Mouse (Mus musculus) splenic B cell, adult 2 months (primary cell): ENCODE measurements around the gene Abca14.

Experiments
- DNase-seq: peaks from one replicate; pipeline ENCODE4 v3.0.0-alpha.2; 2011; ENCODE audit warnings: low read depth, low spot score
- H3K27me3 ChIP-seq: 2 replicates; pipeline ENCODE4 v1.6.1; 2012; ENCODE audit warnings: mild to moderate bottlenecking, low read length, moderate library complexity, mixed read lengths; ENCODE audit not compliant: control insufficient read depth, poor library complexity, insufficient read depth, severe bottlenecking
- H3K36me3 ChIP-seq: 2 replicates; pipeline ENCODE4 v1.6.1; 2012; ENCODE audit warnings: mild to moderate bottlenecking, low read length, moderate library complexity, mixed read lengths; ENCODE audit not compliant: control insufficient read depth, poor library complexity, insufficient read depth, severe bottlenecking

Gene Abca14

GRCm38 (mm10) chr7:120189369-120190149 lies 14.2 kb upstream of the Abca14 start:
- no peaks in the 10 kb centered on the region for H3K36me3 ChIP-seq
- DNase-seq, result no peak
- no peaks in the 10 kb centered on the region for H3K27me3 ChIP-seq

GRCm38 (mm10) chr7:120190150-120190665 lies 13.6 kb upstream of the Abca14 start:
- H3K36me3 ChIP-seq, result no peaks in the 10 kb centered on the region
- H3K27me3 ChIP-seq, result no peaks in the 10 kb centered on the region
- DNase-seq, result no peak

GRCm38 (mm10) chr7:120192207-120192606 lies 11.6 kb upstream of the Abca14 start:
- no peak for DNase-seq
- Histone ChIP-seq H3K27me3 (no peaks in the 10 kb centered on the region), H3K36me3 (no peaks in the 10 kb centered on the region)

- DNase-seq, result no peak
- H3K27me3 ChIP-seq, result no peaks in the 10 kb centered on the region
- H3K36me3 ChIP-seq, result no peaks in the 10 kb centered on the region
Measured at GRCm38 (mm10) chr7:120192816-120193215, 10.9 kb upstream of the Abca14 start.

DNA sequence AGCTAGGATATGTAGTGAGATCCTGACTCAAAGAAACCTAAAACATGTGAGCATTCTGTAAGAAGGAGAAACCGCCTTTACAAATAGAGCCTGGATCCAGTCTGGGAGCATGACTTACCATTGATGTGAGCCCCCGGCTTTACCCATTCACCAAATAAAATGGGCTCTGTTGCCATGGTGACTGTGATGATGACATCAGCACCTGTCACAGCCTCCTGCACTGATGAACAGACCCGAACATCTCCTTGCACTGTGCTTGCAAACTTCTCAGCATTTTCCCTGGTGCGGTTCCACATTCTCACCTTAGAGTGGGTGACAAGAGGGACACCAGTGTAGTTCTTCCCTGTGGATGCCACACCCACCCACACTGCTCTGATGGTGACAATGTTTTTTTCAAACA lies 8.6 kb upstream of the Abca14 start:
- no peaks in the 10 kb centered on the region for H3K36me3 ChIP-seq
- no peaks in the 10 kb centered on the region for H3K27me3 ChIP-seq
- DNase-seq, result no peak

DNA sequence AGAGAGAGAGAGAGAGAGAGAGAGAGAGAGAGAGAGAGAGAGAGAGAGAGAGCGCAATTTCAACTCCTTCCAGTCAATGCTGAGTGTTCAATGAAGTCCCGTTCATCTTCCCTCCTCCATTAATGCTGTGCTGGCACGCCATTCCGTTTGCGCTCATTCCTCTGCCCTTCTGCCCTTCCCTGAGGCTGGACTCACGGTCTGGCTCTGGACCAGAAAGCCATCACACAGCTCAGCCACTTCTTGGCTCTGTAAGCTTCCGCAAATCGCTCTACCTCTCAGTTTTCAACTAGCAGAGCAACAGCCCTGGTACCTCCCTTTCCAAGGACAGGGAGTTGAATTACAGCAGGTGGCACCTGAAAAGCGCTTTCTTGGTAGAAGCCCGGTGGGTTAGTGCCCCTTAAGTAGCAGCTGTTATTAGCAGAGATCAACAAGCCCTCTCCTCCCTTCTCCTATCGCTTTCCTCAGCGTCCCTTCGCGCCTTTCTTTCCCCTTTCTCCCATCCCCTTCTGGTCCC lies 2.5 kb upstream of the Abca14 start:
- Histone ChIP-seq H3K27me3 (no peaks in the 10 kb centered on the region), H3K36me3 (no peaks in the 10 kb centered on the region)
- no peak for DNase-seq

- H3K27me3 ChIP-seq, result no peaks in the 10 kb centered on the region
- H3K36me3 ChIP-seq, result no peaks in the 10 kb centered on the region
- no peak for DNase-seq
Measured at GRCm38 (mm10) chr7:120201771-120202170, 2.0 kb upstream of the Abca14 start, which contains the start of gene Crym. Crym (minus strand) TSS chr7:120202111.

- H3K27me3 ChIP-seq, result no peaks in the 10 kb centered on the region
- DNase-seq, result no peak
- H3K36me3 ChIP-seq, result no peaks in the 10 kb centered on the region
Measured at GRCm38 (mm10) chr7:120205989-120206388, 2.2 kb downstream of the Abca14 start.

DNA sequence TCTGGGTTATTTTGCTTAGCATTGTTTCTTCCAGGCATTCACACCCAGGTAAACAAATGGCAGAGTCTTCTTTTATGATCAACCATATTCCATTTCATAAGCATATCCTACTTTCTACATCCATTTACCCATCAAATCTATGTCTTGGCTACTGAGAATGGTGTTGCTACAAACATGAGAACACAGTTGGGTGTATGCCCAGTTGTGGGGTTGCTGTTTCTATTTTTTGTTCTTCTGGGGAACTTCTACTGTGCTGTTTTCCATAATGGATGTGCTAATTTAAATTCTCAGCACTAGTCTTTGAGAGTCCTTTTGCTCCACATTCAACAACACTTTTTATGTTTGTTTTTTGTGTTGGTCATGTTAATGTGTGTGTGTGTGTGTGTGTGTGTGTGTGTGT lies 24.8 kb downstream of the Abca14 start:
- DNase-seq, result no peak
- no peaks in the 10 kb centered on the region for H3K36me3 ChIP-seq
- no peaks in the 10 kb centered on the region for H3K27me3 ChIP-seq

DNA sequence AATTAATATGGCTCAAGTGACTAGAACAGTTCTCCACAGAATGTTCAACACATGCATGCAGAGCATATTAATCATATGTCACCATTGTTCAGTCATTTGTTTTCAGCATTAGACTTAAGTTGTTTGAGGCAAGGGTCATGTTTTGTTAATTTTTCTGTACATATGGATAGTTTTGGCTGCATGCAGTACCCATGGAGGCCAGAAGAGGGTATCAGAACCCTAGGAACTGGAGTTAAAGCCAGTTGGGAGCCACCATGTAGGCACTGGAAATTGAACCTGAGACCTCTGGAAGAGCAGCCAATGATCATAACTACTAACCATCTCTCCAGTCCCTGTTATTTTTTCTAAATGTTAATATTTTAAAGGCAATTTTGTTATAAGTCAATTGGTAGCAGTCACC lies 37.3 kb downstream of the Abca14 start:
- H3K27me3 ChIP-seq, result no peaks in the 10 kb centered on the region
- no peaks in the 10 kb centered on the region for H3K36me3 ChIP-seq
- DNase-seq, result no peak

- Histone ChIP-seq H3K36me3 (no peaks in the 10 kb centered on the region), H3K27me3 (no peaks in the 10 kb centered on the region)
- DNase-seq, result no peak
Measured at GRCm38 (mm10) chr7:120271135-120271991, 67.6 kb downstream of the Abca14 start.

DNA sequence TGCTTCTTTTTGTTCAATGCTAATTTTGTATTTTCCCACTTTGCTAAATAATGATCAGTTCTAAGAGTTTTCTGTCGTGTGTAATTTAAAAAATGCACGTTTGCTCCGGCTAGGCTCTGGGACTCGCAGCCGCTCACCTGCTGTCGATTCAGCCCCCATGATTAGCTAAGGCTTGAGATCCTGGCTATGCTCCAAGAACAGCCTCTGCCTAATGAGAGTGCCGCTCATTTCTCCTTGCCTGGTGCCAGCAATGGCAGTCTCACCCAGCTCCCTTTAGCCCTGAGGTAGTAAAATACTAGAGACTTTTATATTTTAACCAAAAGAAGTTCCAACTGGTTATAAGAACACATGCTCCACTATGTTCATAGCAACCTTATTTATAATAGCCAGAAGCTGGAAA lies 68.3 kb downstream of the Abca14 start:
- Histone ChIP-seq H3K36me3 (no peaks in the 10 kb centered on the region), H3K27me3 (no peaks in the 10 kb centered on the region)

GRCm38 (mm10) chr7:120285286-120285685 lies 81.5 kb downstream of the Abca14 start:
- Histone ChIP-seq H3K27me3 (no peaks in the 10 kb centered on the region), H3K36me3 (no peaks in the 10 kb centered on the region)
- no peak for DNase-seq

More for the DNA sequence above, 68.3 kb downstream of the Abca14 start:
- no peak for DNase-seq

GRCm38 (mm10) chr7:120316086-120316485 lies 112.3 kb downstream of the Abca14 start:
- DNase-seq, result no peak
- Histone ChIP-seq H3K27me3 (no peaks in the 10 kb centered on the region), H3K36me3 (no peaks in the 10 kb centered on the region)

DNA sequence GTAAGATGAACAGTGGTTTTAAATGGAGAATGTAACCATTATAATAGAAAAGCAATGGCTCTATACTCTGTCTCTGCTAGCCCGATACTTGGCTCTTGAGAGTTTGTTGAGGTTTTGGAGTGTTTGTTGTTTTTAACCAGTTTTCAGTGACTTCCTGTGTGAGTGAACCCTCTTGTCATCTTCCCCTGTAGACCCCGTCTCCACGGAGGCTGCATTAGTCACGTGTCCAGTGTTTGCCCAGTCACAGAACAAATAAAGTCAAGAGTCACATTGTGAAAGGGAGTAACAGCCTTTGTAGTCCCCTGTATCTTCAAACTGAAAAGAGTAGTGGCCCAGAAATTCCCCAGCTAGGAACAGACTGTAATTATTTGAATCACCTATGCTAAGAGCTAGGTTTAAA lies 119.2 kb downstream of the Abca14 start:
- H3K36me3 ChIP-seq, result no peaks in the 10 kb centered on the region
- no peaks in the 10 kb centered on the region for H3K27me3 ChIP-seq
- no peak for DNase-seq
